11 mouse cellular contexts compared by ENCODE assay signal in genomic region chr2:45096638-45097247, GRCm38 (mm10). TPM values are rescaled to one million over a fixed set of nuclear protein-coding genes. Genes with fewer than 3 reads are reported as not detected.
DNase-seq lines count a peak whose midpoint lies in the region; ATAC-seq and TF ChIP-seq lines count a peak whose summit lies in the region.
"Had no signal": no experiment of that assay in that cellular context is flagged by ENCODE, and none has a peak within 500 bp of the region (broad histone marks: within the 10 kb centered on the region; RNA-seq: fewer than 3 reads in every experiment).

No protein-coding gene starts in this region.

- no peaks in the 10 kb centered on the region for H3K79me2 ChIP-seq in heart, adult 2 months (replicated peaks; ENCODE audit: control insufficient read depth, insufficient read depth, low read length)

- H3K36me3 ChIP-seq in heart, adult 2 months (ENCODE audit: control insufficient read depth, insufficient read depth, low read length): peaks cover 35% of the 10 kb centered on the region
- H3K36me3 ChIP-seq in lung, embryonic 16.5 days (ENCODE audit: control insufficient read depth, insufficient read depth, low read length): 0 out of 2 replicates have a peak, but pooled peaks cover 6% of the 10 kb centered on the region
- H3K36me3 ChIP-seq in intestine, embryonic 15.5 days: no peaks in the 10 kb centered on the region
- H3K36me3 ChIP-seq in stomach, embryonic 16.5 days (ENCODE audit: control insufficient read depth, insufficient read depth, low read length): no peaks in the 10 kb centered on the region
- H3K36me3 ChIP-seq: limb, embryonic 12.5 days had no signal

- no peak for ATAC-seq in lung, embryonic 16.5 days (ENCODE audit: low read depth)
- no peak for ATAC-seq in intestine, embryonic 15.5 days
- ATAC-seq in stomach, embryonic 16.5 days (ENCODE audit: insufficient read depth, low FRiP score): no peak

- H3K4me3 ChIP-seq in heart, adult 2 months: no peak overlapping the region
- no peak overlapping the region for H3K4me3 ChIP-seq in lung, embryonic 16.5 days (ENCODE audit: low read length)
- H3K4me3 ChIP-seq in intestine, embryonic 15.5 days (replicated peaks): no peak overlapping the region
- H3K4me3 ChIP-seq in stomach, embryonic 16.5 days (replicated peaks; ENCODE audit: low read length): no peak overlapping the region
- H3K4me3 ChIP-seq: limb, embryonic 12.5 days had no signal

- TF ChIP-seq CTCF in heart, adult 2 months (IDR thresholded peaks at IDR 0.05): no peak

- peak overlapping the region; percentile 28 for H3K27ac ChIP-seq in heart, adult 2 months
- H3K27ac ChIP-seq in lung, embryonic 16.5 days (ENCODE audit: low read length): peak overlapping the region; percentile 29
- H3K27ac ChIP-seq in intestine, embryonic 15.5 days: peak overlapping the region; percentile 7; the same call in 1 of the 2 replicates
- peak overlapping the region; percentile 50 for H3K27ac ChIP-seq in stomach, embryonic 16.5 days (ENCODE audit: low read length)
- H3K27ac ChIP-seq: limb, embryonic 12.5 days had no signal

- no peak for TF ChIP-seq EP300 in heart, adult 2 months (IDR thresholded peaks at IDR 0.05; ENCODE audit: insufficient read depth, low read depth, low read length)

- 64% methylated on average over 10 of the region's 10 CpGs for WGBS in heart, adult 2 months
- WGBS in lung, embryonic 16.5 days: 39% methylated on average over 10 of the region's 10 CpGs
- WGBS in intestine, embryonic 15.5 days: 43% methylated on average over 10 of the region's 10 CpGs
- WGBS in stomach, embryonic 16.5 days: 42% methylated on average over 10 of the region's 10 CpGs

- no peak overlapping the region for H3K4me2 ChIP-seq in lung, embryonic 16.5 days (ENCODE audit: low read depth, low read length)
- H3K4me2 ChIP-seq in intestine, embryonic 15.5 days (replicated peaks): no peak overlapping the region
- H3K4me2 ChIP-seq in stomach, embryonic 16.5 days (ENCODE audit: low read depth, low read length): no peak overlapping the region
- H3K4me2 ChIP-seq: limb, embryonic 12.5 days had no signal

- H3K27me3 ChIP-seq in heart, adult 2 months (ENCODE audit: control insufficient read depth, insufficient read depth, low read length): no peaks in the 10 kb centered on the region
- H3K27me3 ChIP-seq in lung, embryonic 16.5 days (ENCODE audit: control insufficient read depth, insufficient read depth, low read depth, low read length): no peaks in the 10 kb centered on the region
- no peaks in the 10 kb centered on the region for H3K27me3 ChIP-seq in intestine, embryonic 15.5 days (replicated peaks)
- no peaks in the 10 kb centered on the region; the same call in 1 of the 2 replicates for H3K27me3 ChIP-seq in stomach, embryonic 16.5 days (ENCODE audit: control insufficient read depth, insufficient read depth, low read length)

- no peak for DNase-seq in heart, adult 2 months
- DNase-seq in heart, adult 8-10 months (ENCODE audit: low spot score): no peak
- no peak for DNase-seq in lung, postnatal 14 days
- DNase-seq in spleen, postnatal 4 days (ENCODE audit: low spot score in 2 of 2): no peak
- DNase-seq in ovary, postnatal 36 days (ENCODE audit: low spot score): no peak
- DNase-seq: B cell, adult 2 months; thymus, adult 2 months had no signal

- H3K9me3 ChIP-seq in lung, embryonic 16.5 days (ENCODE audit: control insufficient read depth, low read length): no peaks in the 10 kb centered on the region
- no peaks in the 10 kb centered on the region for H3K9me3 ChIP-seq in intestine, embryonic 15.5 days
- H3K9me3 ChIP-seq in stomach, embryonic 16.5 days (replicated peaks; ENCODE audit: control insufficient read depth, low read length): no peaks in the 10 kb centered on the region
- H3K9me3 ChIP-seq: limb, embryonic 12.5 days had no signal

- H3K4me1 ChIP-seq in heart, adult 2 months (ENCODE audit: control insufficient read depth, insufficient read depth, low read length): peaks cover 18% of the 10 kb centered on the region
- H3K4me1 ChIP-seq in lung, embryonic 16.5 days (replicated peaks; ENCODE audit: control insufficient read depth, insufficient read depth, low read length): peaks cover 44% of the 10 kb centered on the region
- peaks cover 9% of the 10 kb centered on the region; the same call in 1 of the 2 replicates for H3K4me1 ChIP-seq in intestine, embryonic 15.5 days (replicated peaks)
- H3K4me1 ChIP-seq in stomach, embryonic 16.5 days (ENCODE audit: control insufficient read depth, insufficient read depth, low read length): peaks cover 22% of the 10 kb centered on the region

- no peak overlapping the region for H3K9ac ChIP-seq in heart, adult 2 months (ENCODE audit: low read depth, low read length)
- H3K9ac ChIP-seq in lung, embryonic 16.5 days (ENCODE audit: low read length): 0 out of 2 replicates have a peak overlapping the region, but pooled peaks have one; percentile 14
- no peak overlapping the region for H3K9ac ChIP-seq in intestine, embryonic 15.5 days
- H3K9ac ChIP-seq in stomach, embryonic 16.5 days (ENCODE audit: low read length): no peak overlapping the region
- H3K9ac ChIP-seq: limb, embryonic 12.5 days had no signal

- intact Hi-C loops in heart, adult 2 months (cut with DNase I): no loop called here

- no peak for TF ChIP-seq POLR2A in heart, adult 2 months (IDR thresholded peaks at IDR 0.05; ENCODE audit: insufficient read depth, low read depth, low read length)

RNA-seq across cellular contexts. Expression of gene Zeb2, which starts 20.5 kb away (rescaled TPM):
- total RNA-seq in heart, adult 2 months (2021): 10 to 100 TPM; 46.7 to 50.0 TPM
- 16.5 and 34.3 TPM in 2 replicates for polyA plus RNA-seq in heart, adult 2 months (2012; rRNA removed)
- 10 to 100 TPM; 41.1 to 54.9 (median 50.8) TPM for total RNA-seq in heart, adult 8-10 months (2022)
- polyA plus RNA-seq in lung, embryonic 16.5 days (2015; fragmentation: Nextera tagmentation; extraction: Ambion mirVana): 77.3 and 84.3 TPM in 2 replicates
- polyA plus RNA-seq in intestine, embryonic 15.5 days (2015; fragmentation: Nextera tagmentation; extraction: Ambion mirVana): 34.5 and 37.4 TPM in 2 replicates
- 43.8 and 50.6 TPM in 2 replicates for polyA plus RNA-seq in stomach, embryonic 16.5 days (2015; fragmentation: Nextera tagmentation; extraction: Ambion mirVana)
